Mouse (Mus musculus): ENCODE data around the gene Shank3. TPM values are rescaled to one million over a fixed set of nuclear protein-coding genes. Genes with fewer than 3 reads are reported as not detected.

Gene Shank3
- polyA plus RNA-seq, 1 experiment: 5.6 TPM

- no peaks in the 10 kb centered on the region for H3K9me3 ChIP-seq (replicated peaks; ENCODE audit: control insufficient read depth, insufficient read depth, low read length, poor library complexity, severe bottlenecking)
- TF ChIP-seq CTCF (IDR thresholded peaks at IDR 0.05; ENCODE audit: low read depth, low read length) (no peak), EP300 (IDR thresholded peaks at IDR 0.05; ENCODE audit: insufficient read depth, low read depth, low read length) (no peak), POLR2A (IDR thresholded peaks at IDR 0.05; ENCODE audit: insufficient read depth, low read length) (no peak)
- no peak overlapping the region for H3K4me3 ChIP-seq (ENCODE audit: low read depth, low read length)
- no peak overlapping the region for H3K27ac ChIP-seq (ENCODE audit: insufficient read depth, low read length)
- no peaks in the 10 kb centered on the region for H3K36me3 ChIP-seq (ENCODE audit: control insufficient read depth, insufficient read depth, low read length, poor library complexity, severe bottlenecking)
- H3K9ac ChIP-seq (ENCODE audit: low read depth, poor library complexity, severe bottlenecking): no peak overlapping the region
- peaks cover 5% of the 10 kb centered on the region; the same call in 1 of the 2 replicates for H3K27me3 ChIP-seq (ENCODE audit: control insufficient read depth, insufficient read depth, low read length, poor library complexity, severe bottlenecking)
- no peaks in the 10 kb centered on the region for H3K4me1 ChIP-seq (ENCODE audit: control insufficient read depth, insufficient read depth, low read length)
Observed at GRCm38 (mm10) chr15:89497391-89498048, 1.9 kb upstream of the Shank3 start.

- TF ChIP-seq POLR2A (IDR thresholded peaks at IDR 0.05; ENCODE audit: insufficient read depth, low read length) (no peak), EP300 (IDR thresholded peaks at IDR 0.05; ENCODE audit: insufficient read depth, low read depth, low read length) (no peak), CTCF (IDR thresholded peaks at IDR 0.05; ENCODE audit: low read depth, low read length) (no peak)
- Histone ChIP-seq H3K27me3 (ENCODE audit: control insufficient read depth, insufficient read depth, low read length, poor library complexity, severe bottlenecking) (peaks cover 5% of the 10 kb centered on the region; the same call in 1 of the 2 replicates), H3K4me1 (ENCODE audit: control insufficient read depth, insufficient read depth, low read length) (no peaks in the 10 kb centered on the region)
Observed at GRCm38 (mm10) chr15:89498049-89498960, 1.1 kb upstream of the Shank3 start.

DNA sequence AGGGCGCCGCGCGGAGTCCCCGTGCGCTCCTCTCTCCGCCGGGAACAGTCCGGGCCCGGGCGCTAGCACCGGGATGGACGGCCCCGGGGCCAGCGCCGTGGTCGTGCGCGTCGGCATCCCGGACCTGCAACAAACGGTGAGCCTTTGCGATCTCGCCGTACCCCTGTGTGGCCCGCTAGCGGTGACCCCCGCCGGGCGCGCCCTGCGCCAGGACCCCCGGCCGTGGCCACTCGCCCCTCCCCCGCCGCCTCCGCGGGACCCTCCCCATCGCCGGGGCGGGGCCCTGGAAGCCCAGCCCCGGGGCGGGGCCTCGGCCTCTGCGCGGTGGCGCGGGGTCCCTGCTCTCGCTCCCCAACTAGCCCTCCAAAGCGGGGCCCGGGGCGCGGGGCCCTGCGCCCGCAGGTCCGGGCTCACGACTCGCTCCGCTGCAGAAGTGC lies 379 bp downstream of the Shank3 start:
- peak overlapping the region; percentile 82 for H3K4me3 ChIP-seq (ENCODE audit: low read depth, low read length)
- H3K36me3 ChIP-seq (ENCODE audit: control insufficient read depth, insufficient read depth, low read length, poor library complexity, severe bottlenecking): no peaks in the 10 kb centered on the region
- H3K9me3 ChIP-seq (replicated peaks; ENCODE audit: control insufficient read depth, insufficient read depth, low read length, poor library complexity, severe bottlenecking): no peaks in the 10 kb centered on the region
- no peak overlapping the region for H3K27ac ChIP-seq (ENCODE audit: insufficient read depth, low read length)
- H3K9ac ChIP-seq (ENCODE audit: low read depth, poor library complexity, severe bottlenecking): peak overlapping the region; percentile 89
- no peaks in the 10 kb centered on the region for H3K4me1 ChIP-seq (ENCODE audit: control insufficient read depth, insufficient read depth, low read length)
- peaks cover 5% of the 10 kb centered on the region; the same call in 1 of the 2 replicates for H3K27me3 ChIP-seq (ENCODE audit: control insufficient read depth, insufficient read depth, low read length, poor library complexity, severe bottlenecking)
- TF ChIP-seq POLR2A (IDR thresholded peaks at IDR 0.05; ENCODE audit: insufficient read depth, low read length): peak; percentile 17
- TF ChIP-seq EP300 (IDR thresholded peaks at IDR 0.05; ENCODE audit: insufficient read depth, low read depth, low read length): no peak
- TF ChIP-seq CTCF (IDR thresholded peaks at IDR 0.05; ENCODE audit: low read depth, low read length): no peak

More at GRCm38 (mm10) chr15:89498049-89498960, 1.1 kb upstream of the Shank3 start:
- Histone ChIP-seq H3K27ac (ENCODE audit: insufficient read depth, low read length) (no peak overlapping the region), H3K9ac (ENCODE audit: low read depth, poor library complexity, severe bottlenecking) (peak overlapping the region; percentile 89), H3K36me3 (ENCODE audit: control insufficient read depth, insufficient read depth, low read length, poor library complexity, severe bottlenecking) (no peaks in the 10 kb centered on the region), H3K9me3 (replicated peaks; ENCODE audit: control insufficient read depth, insufficient read depth, low read length, poor library complexity, severe bottlenecking) (no peaks in the 10 kb centered on the region), H3K4me3 (ENCODE audit: low read depth, low read length) (peak overlapping the region; percentile 61)

DNA sequence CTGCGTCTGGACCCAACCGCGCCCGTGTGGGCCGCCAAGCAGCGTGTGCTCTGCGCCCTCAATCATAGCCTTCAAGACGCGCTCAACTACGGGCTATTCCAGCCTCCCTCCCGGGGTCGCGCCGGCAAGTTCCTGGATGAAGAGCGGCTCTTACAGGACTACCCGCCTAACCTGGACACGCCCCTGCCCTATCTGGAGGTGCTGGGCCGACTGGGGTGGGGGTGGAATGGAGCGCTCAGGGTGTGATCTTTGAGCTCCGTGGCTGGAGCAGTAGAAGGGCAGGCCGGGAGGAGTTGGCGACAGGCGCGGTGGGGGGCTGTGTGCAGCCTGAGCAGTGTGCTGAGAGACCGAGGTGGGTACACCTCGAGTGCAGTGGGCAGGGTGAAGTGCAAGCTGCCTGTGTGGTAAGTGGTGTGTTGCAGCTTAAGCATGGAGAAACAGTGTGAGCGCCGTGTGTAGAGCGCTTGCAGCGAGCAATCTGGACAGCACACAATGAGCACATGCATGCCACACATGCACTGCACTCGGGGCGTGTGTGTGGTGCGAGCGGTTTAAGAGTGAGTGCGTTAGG lies 883 bp downstream of the Shank3 start:
- no peak for TF ChIP-seq CTCF (IDR thresholded peaks at IDR 0.05; ENCODE audit: low read depth, low read length)
- no peak for TF ChIP-seq POLR2A (IDR thresholded peaks at IDR 0.05; ENCODE audit: insufficient read depth, low read length)
- peak; percentile 9; the same call in 1 of the 2 replicates for TF ChIP-seq EP300 (IDR thresholded peaks at IDR 0.05; ENCODE audit: insufficient read depth, low read depth, low read length)
- H3K36me3 ChIP-seq (ENCODE audit: control insufficient read depth, insufficient read depth, low read length, poor library complexity, severe bottlenecking): no peaks in the 10 kb centered on the region
- no peaks in the 10 kb centered on the region for H3K9me3 ChIP-seq (replicated peaks; ENCODE audit: control insufficient read depth, insufficient read depth, low read length, poor library complexity, severe bottlenecking)
- H3K9ac ChIP-seq (ENCODE audit: low read depth, poor library complexity, severe bottlenecking): peak overlapping the region; percentile 89
- H3K27ac ChIP-seq (ENCODE audit: insufficient read depth, low read length): no peak overlapping the region
- peaks cover 5% of the 10 kb centered on the region; the same call in 1 of the 2 replicates for H3K27me3 ChIP-seq (ENCODE audit: control insufficient read depth, insufficient read depth, low read length, poor library complexity, severe bottlenecking)
- H3K4me1 ChIP-seq (ENCODE audit: control insufficient read depth, insufficient read depth, low read length): no peaks in the 10 kb centered on the region
- peak overlapping the region; percentile 82 for H3K4me3 ChIP-seq (ENCODE audit: low read depth, low read length)

- no peaks in the 10 kb centered on the region for H3K36me3 ChIP-seq (ENCODE audit: control insufficient read depth, insufficient read depth, low read length, poor library complexity, severe bottlenecking)
- no peak overlapping the region for H3K9ac ChIP-seq (ENCODE audit: low read depth, poor library complexity, severe bottlenecking)
- TF ChIP-seq POLR2A (IDR thresholded peaks at IDR 0.05; ENCODE audit: insufficient read depth, low read length) (no peak), EP300 (IDR thresholded peaks at IDR 0.05; ENCODE audit: insufficient read depth, low read depth, low read length) (no peak), CTCF (IDR thresholded peaks at IDR 0.05; ENCODE audit: low read depth, low read length) (no peak)
- no peak overlapping the region for H3K4me3 ChIP-seq (ENCODE audit: low read depth, low read length)
- H3K27ac ChIP-seq (ENCODE audit: insufficient read depth, low read length): no peak overlapping the region
- no peaks in the 10 kb centered on the region for H3K9me3 ChIP-seq (replicated peaks; ENCODE audit: control insufficient read depth, insufficient read depth, low read length, poor library complexity, severe bottlenecking)
- H3K27me3 ChIP-seq (ENCODE audit: control insufficient read depth, insufficient read depth, low read length, poor library complexity, severe bottlenecking): peaks cover 5% of the 10 kb centered on the region; the same call in 1 of the 2 replicates
- H3K4me1 ChIP-seq (ENCODE audit: control insufficient read depth, insufficient read depth, low read length): no peaks in the 10 kb centered on the region
Observed at GRCm38 (mm10) chr15:89501321-89501720, 1.9 kb downstream of the Shank3 start.

Data from ES-Bruce4 (cell line).